Mouse (Mus musculus) limb, embryonic 12.5 days (tissue): ENCODE results near the gene Fbxo8. TPM values are rescaled to one million over a fixed set of nuclear protein-coding genes. Genes with fewer than 3 reads are reported as not detected.

Experiments used
- ATAC-seq: fragments of 200-750 bp; cut with Nextera tagmentation; 2 replicates; pipeline ENCODE4 v1.8.0; 2017; ENCODE audit warnings: low read depth, moderate TSS enrichment; ENCODE audit not compliant: insufficient number of reproducible peaks, insufficient read depth, low FRiP score, low TSS enrichment
- H3K27ac ChIP-seq: fragments of 300-500 bp; sonication (generic); 2 replicates; pipeline ENCODE4 v1.5.1; 2016; ENCODE audit warnings: mild to moderate bottlenecking, moderate library complexity
- H3K27me3 ChIP-seq: fragments of 300-500 bp; sonication (generic); 2 replicates; pipeline ENCODE4 v1.6.1; 2016; ENCODE audit warnings: mild to moderate bottlenecking, moderate library complexity
- H3K36me3 ChIP-seq: fragments of 300-500 bp; sonication (generic); 2 replicates; pipeline ENCODE4 v1.6.1; 2016; ENCODE audit warnings: mild to moderate bottlenecking, moderate library complexity
- H3K4me1 ChIP-seq: fragments of 300-500 bp; sonication (generic); replicated peaks from 2 replicates; pipeline ENCODE4 v1.6.1; 2016
- H3K4me2 ChIP-seq: fragments of 300-500 bp; sonication (generic); 2 replicates; pipeline ENCODE4 v1.6.1; 2016; ENCODE audit warnings: mild to moderate bottlenecking, moderate library complexity
- H3K4me3 ChIP-seq: fragments of 300-500 bp; sonication (generic); replicated peaks from 2 replicates; pipeline ENCODE4 v1.5.1; 2016; ENCODE audit warnings: mild to moderate bottlenecking
- H3K9ac ChIP-seq: fragments of 300-500 bp; sonication (generic); replicated peaks from 2 replicates; pipeline ENCODE4 v1.6.1; 2016; ENCODE audit warnings: mild to moderate bottlenecking, moderate library complexity
- H3K9me3 ChIP-seq: fragments of 300-500 bp; sonication (generic); 2 replicates; pipeline ENCODE4 v1.6.1; 2016; ENCODE audit warnings: mild to moderate bottlenecking, moderate library complexity
- WGBS: fragments of 180-500 bp; shearing (Covaris S2); methylation state at CpG from one replicate; pipeline ENCODE4 v1.1.7; 2016; 5-methylcytosine and 5-hydroxymethylcytosine counted together
- polyA plus RNA-seq: library from polyadenylated mRNA; unstranded; fragments of >200 nt; fragmentation: Nextera tagmentation; extraction: Ambion mirVana; gene quantifications from 2 replicates; pipeline ENCODE4 v1.2.1, GENCODE M21; 2016

Fbxo8 gene
- polyA plus RNA-seq, 1 experiment from 2014 or later = 45.1 TPM

- 89% methylated on average over 6 of the region's 6 CpGs for WGBS
- no peak overlapping the region for H3K9ac ChIP-seq
- H3K36me3 ChIP-seq = no peaks in the 10 kb centered on the region
- H3K27me3 ChIP-seq = no peaks in the 10 kb centered on the region
- no peaks in the 10 kb centered on the region for H3K9me3 ChIP-seq
- H3K4me1 ChIP-seq = no peaks in the 10 kb centered on the region
- no peak for ATAC-seq
- H3K4me2 ChIP-seq = no peak overlapping the region
- H3K27ac ChIP-seq = no peak overlapping the region
- H3K4me3 ChIP-seq = no peak overlapping the region
Measured at GRCm38 (mm10) chr8:56611736-56612135, 60.8 kb downstream of the Fbxo8 start.

- Histone ChIP-seq H3K9me3 (no peaks in the 10 kb centered on the region), H3K4me3 (no peak overlapping the region), H3K4me1 (peaks cover 4% of the 10 kb centered on the region), H3K4me2 (no peak overlapping the region), H3K27me3 (0 out of 2 replicates have a peak, but pooled peaks cover 5% of the 10 kb centered on the region), H3K27ac (no peak overlapping the region), H3K9ac (no peak overlapping the region), H3K36me3 (no peaks in the 10 kb centered on the region)
- no peak for ATAC-seq
- WGBS = 96% methylated on average over 1 of the region's 1 CpGs
Measured at GRCm38 (mm10) chr8:56614235-56614634, 63.3 kb downstream of the Fbxo8 start.

- no peak overlapping the region for H3K9ac ChIP-seq
- H3K36me3 ChIP-seq = no peaks in the 10 kb centered on the region
- H3K4me2 ChIP-seq = no peak overlapping the region
- H3K27me3 ChIP-seq = peaks cover 12% of the 10 kb centered on the region
- peaks cover 12% of the 10 kb centered on the region for H3K4me1 ChIP-seq
- 11% methylated on average over 5 of the region's 5 CpGs for WGBS
- H3K4me3 ChIP-seq = no peak overlapping the region
- no peak overlapping the region for H3K27ac ChIP-seq
- no peak for ATAC-seq
- H3K9me3 ChIP-seq = no peaks in the 10 kb centered on the region
Measured at GRCm38 (mm10) chr8:56615005-56615404, 64.1 kb downstream of the Fbxo8 start.

GRCm38 (mm10) chr8:56616260-56616659 is 65.4 kb downstream of the Fbxo8 start:
- Histone ChIP-seq H3K27ac (no peak overlapping the region), H3K4me2 (no peak overlapping the region), H3K36me3 (no peaks in the 10 kb centered on the region), H3K9me3 (no peaks in the 10 kb centered on the region), H3K27me3 (peaks cover 23% of the 10 kb centered on the region), H3K4me3 (no peak overlapping the region), H3K4me1 (peaks cover 22% of the 10 kb centered on the region), H3K9ac (no peak overlapping the region)
- 37% methylated on average over 7 of the region's 7 CpGs for WGBS
- no peak for ATAC-seq

- peaks cover 23% of the 10 kb centered on the region for H3K27me3 ChIP-seq
- peaks cover 24% of the 10 kb centered on the region for H3K4me1 ChIP-seq
- H3K4me2 ChIP-seq = no peak overlapping the region
- 95% methylated on average over 6 of the region's 6 CpGs for WGBS
- H3K9ac ChIP-seq = no peak overlapping the region
- H3K36me3 ChIP-seq = no peaks in the 10 kb centered on the region
- no peaks in the 10 kb centered on the region for H3K9me3 ChIP-seq
- H3K4me3 ChIP-seq = no peak overlapping the region
- no peak for ATAC-seq
- H3K27ac ChIP-seq = no peak overlapping the region
Measured at GRCm38 (mm10) chr8:56617271-56617670, 66.4 kb downstream of the Fbxo8 start.

DNA sequence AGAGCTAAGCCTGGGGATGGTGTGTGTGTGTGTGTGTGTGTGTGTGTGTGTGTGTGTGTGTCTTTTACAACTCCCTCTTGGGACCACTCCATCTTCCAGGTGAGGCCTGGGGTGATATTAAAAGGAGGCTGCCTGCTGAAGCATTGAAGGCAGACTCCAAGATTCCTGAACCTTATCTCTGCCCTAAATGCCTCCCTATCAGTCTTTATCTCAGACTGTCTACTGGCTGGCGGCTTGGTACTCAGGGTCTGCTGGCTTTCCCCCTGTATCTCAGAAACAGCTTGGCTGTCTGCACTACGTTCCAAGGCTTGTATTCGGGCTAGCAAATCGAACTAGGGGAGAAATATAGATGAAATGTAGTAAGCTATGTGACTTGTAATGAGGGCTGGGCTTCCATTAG is 68.2 kb downstream of the Fbxo8 start:
- H3K27me3 ChIP-seq = peaks cover 29% of the 10 kb centered on the region
- no peak overlapping the region for H3K4me3 ChIP-seq
- H3K4me2 ChIP-seq = peak overlapping the region; percentile 23

GRCm38 (mm10) chr8:56619571-56619970 is 68.7 kb downstream of the Fbxo8 start:
- H3K27me3 ChIP-seq = peaks cover 32% of the 10 kb centered on the region

More for the DNA sequence above, 68.2 kb downstream of the Fbxo8 start:
- Histone ChIP-seq H3K9ac (no peak overlapping the region), H3K4me1 (peaks cover 42% of the 10 kb centered on the region), H3K9me3 (no peaks in the 10 kb centered on the region), H3K27ac (no peak overlapping the region), H3K36me3 (no peaks in the 10 kb centered on the region)
- WGBS = 24% methylated on average over 4 of the region's 4 CpGs
- no peak for ATAC-seq

GRCm38 (mm10) chr8:56620691-56621090 is 69.8 kb downstream of the Fbxo8 start:
- H3K4me2 ChIP-seq = peak overlapping the region; percentile 11; the same call in 1 of the 2 replicates
- ATAC-seq = no peak
- peaks cover 51% of the 10 kb centered on the region for H3K4me1 ChIP-seq
- no peak overlapping the region for H3K27ac ChIP-seq
- H3K27me3 ChIP-seq = peaks cover 35% of the 10 kb centered on the region
- H3K9ac ChIP-seq = no peak overlapping the region
- no peaks in the 10 kb centered on the region for H3K36me3 ChIP-seq
- H3K4me3 ChIP-seq = no peak overlapping the region
- 11% methylated on average over 10 of the region's 10 CpGs for WGBS
- H3K9me3 ChIP-seq = no peaks in the 10 kb centered on the region

More at GRCm38 (mm10) chr8:56619571-56619970, 68.7 kb downstream of the Fbxo8 start:
- Histone ChIP-seq H3K4me2 (peak overlapping the region; percentile 23), H3K27ac (no peak overlapping the region), H3K9ac (no peak overlapping the region), H3K36me3 (no peaks in the 10 kb centered on the region), H3K9me3 (no peaks in the 10 kb centered on the region), H3K4me3 (no peak overlapping the region), H3K4me1 (peaks cover 47% of the 10 kb centered on the region)
- 17% methylated on average over 9 of the region's 9 CpGs for WGBS
- ATAC-seq = no peak

- H3K27me3 ChIP-seq = peaks cover 35% of the 10 kb centered on the region
- 28% methylated on average over 4 of the region's 4 CpGs for WGBS
- H3K9me3 ChIP-seq = no peaks in the 10 kb centered on the region
- no peak overlapping the region for H3K4me3 ChIP-seq
- H3K9ac ChIP-seq = no peak overlapping the region
- peaks cover 51% of the 10 kb centered on the region for H3K4me1 ChIP-seq
- no peak overlapping the region for H3K27ac ChIP-seq
- H3K4me2 ChIP-seq = peak overlapping the region; percentile 11; the same call in 1 of the 2 replicates
- no peaks in the 10 kb centered on the region for H3K36me3 ChIP-seq
- ATAC-seq = no peak
Measured at GRCm38 (mm10) chr8:56621093-56621492, 70.2 kb downstream of the Fbxo8 start.

GRCm38 (mm10) chr8:56622470-56623024 is 71.7 kb downstream of the Fbxo8 start:
- H3K9ac ChIP-seq = peak overlapping the region; percentile 18; the same call in 1 of the 2 replicates
- H3K27ac ChIP-seq = peak overlapping the region; percentile 77
- no peaks in the 10 kb centered on the region for H3K9me3 ChIP-seq
- peak overlapping the region; percentile 29 for H3K4me3 ChIP-seq
- H3K4me1 ChIP-seq = peaks cover 51% of the 10 kb centered on the region
- H3K4me2 ChIP-seq = peak overlapping the region; percentile 60
- H3K27me3 ChIP-seq = peaks cover 35% of the 10 kb centered on the region
- WGBS = 1% methylated on average over 18 of the region's 18 CpGs
- H3K36me3 ChIP-seq = no peaks in the 10 kb centered on the region
- peak; percentile 41 for ATAC-seq

GRCm38 (mm10) chr8:56623346-56623745 is 72.5 kb downstream of the Fbxo8 start:
- WGBS = 5% methylated on average over 10 of the region's 10 CpGs
- H3K9me3 ChIP-seq = no peaks in the 10 kb centered on the region
- H3K4me3 ChIP-seq = peak overlapping the region; percentile 29
- peaks cover 51% of the 10 kb centered on the region for H3K4me1 ChIP-seq
- H3K27ac ChIP-seq = peak overlapping the region; percentile 77
- no peaks in the 10 kb centered on the region for H3K36me3 ChIP-seq
- H3K9ac ChIP-seq = no peak overlapping the region; the same call in 1 of the 2 replicates
- H3K27me3 ChIP-seq = peaks cover 35% of the 10 kb centered on the region
- H3K4me2 ChIP-seq = peak overlapping the region; percentile 60
- no peak for ATAC-seq

DNA sequence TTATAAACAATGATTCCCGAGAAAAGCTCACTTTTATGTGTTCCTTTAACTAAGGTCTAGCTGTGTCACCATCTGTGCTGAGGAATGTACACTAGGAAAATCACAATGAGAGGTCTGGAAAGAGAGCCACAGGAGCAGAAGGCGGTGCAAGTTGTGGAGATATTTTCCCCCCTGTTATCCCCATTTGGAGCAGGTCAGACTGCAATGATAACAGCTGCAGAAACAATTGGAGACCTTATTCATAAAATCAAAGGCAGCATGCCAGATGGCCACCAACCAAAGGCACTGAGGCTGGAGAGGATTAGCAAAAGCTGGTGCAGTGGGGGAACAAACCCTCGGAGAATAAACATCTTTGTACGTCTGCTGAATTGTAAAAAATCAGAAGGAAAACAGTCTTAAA is 78.3 kb downstream of the Fbxo8 start:
- Histone ChIP-seq H3K9me3 (no peaks in the 10 kb centered on the region), H3K9ac (no peak overlapping the region), H3K27me3 (peaks cover 5% of the 10 kb centered on the region), H3K27ac (no peak overlapping the region), H3K4me1 (peaks cover 11% of the 10 kb centered on the region; the same call in 1 of the 2 replicates), H3K36me3 (no peaks in the 10 kb centered on the region), H3K4me3 (no peak overlapping the region), H3K4me2 (no peak overlapping the region)
- whole genome bisulfite sequencing = 19% methylated on average over 4 of the region's 4 CpGs
- no peak; the same call in 1 of the 2 replicates for ATAC-seq
